Comparison of ENCODE assay signal across 21 mouse cellular contexts in the genomic region with DNA sequence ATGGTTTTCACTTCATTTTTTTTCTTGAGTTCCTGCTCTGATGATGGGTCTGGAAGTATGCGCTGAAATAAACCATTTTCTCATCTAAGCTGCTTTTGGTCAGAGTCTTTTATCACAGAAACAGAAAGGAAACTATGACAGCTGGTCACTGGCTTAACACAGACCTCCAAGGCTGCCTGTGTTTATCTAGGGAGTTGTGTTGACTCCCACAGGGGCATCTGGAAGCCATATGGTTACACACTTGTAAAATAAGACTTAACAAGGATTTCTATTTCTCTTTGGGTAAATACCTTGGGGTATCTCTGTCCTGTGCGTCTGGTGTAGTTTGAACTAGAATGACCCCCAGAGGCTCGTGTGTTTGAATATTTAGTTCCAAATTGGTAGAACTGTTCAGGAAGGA.
A peak's percentile ranks its signal among the peaks of the same experiment; 100 is the strongest.
DNase-seq lines count a peak whose midpoint lies in the region; ATAC-seq and TF ChIP-seq lines count a peak whose summit lies in the region.
"Had no signal": no experiment of that assay in that cellular context is flagged by ENCODE, and none has a peak within 500 bp of the region (broad histone marks: within the 10 kb centered on the region; RNA-seq: fewer than 3 reads in every experiment).

No protein-coding gene starts in this region.

- no peaks in the 10 kb centered on the region for H3K27me3 ChIP-seq in midbrain, embryonic 11.5 days (ENCODE audit: control insufficient read depth, insufficient read depth, low read length)
- no peaks in the 10 kb centered on the region for H3K27me3 ChIP-seq in midbrain, postnatal 0 days (ENCODE audit: insufficient read depth, low read length)
- H3K27me3 ChIP-seq: forebrain, embryonic 12.5 days; hindbrain, embryonic 15.5 days; liver, embryonic 13.5 days; lung, embryonic 15.5 days had no signal

- H3K36me3 ChIP-seq in midbrain, embryonic 11.5 days (ENCODE audit: control insufficient read depth, insufficient read depth, low read length), result no peaks in the 10 kb centered on the region
- H3K36me3 ChIP-seq in midbrain, postnatal 0 days (ENCODE audit: insufficient read depth, low read length), result no peaks in the 10 kb centered on the region
- H3K36me3 ChIP-seq: forebrain, embryonic 12.5 days; hindbrain, embryonic 15.5 days; liver, embryonic 13.5 days; lung, embryonic 15.5 days had no signal

- no peak overlapping the region for H3K4me2 ChIP-seq in midbrain, embryonic 11.5 days
- no peak overlapping the region for H3K4me2 ChIP-seq in midbrain, postnatal 0 days (ENCODE audit: low read depth, low read length, poor library complexity, severe bottlenecking)
- H3K4me2 ChIP-seq: forebrain, embryonic 12.5 days; heart, embryonic 11.5 days; hindbrain, embryonic 15.5 days; liver, embryonic 13.5 days; lung, embryonic 15.5 days had no signal

- ATAC-seq in frontal cortex, adult (ENCODE audit: low TSS enrichment), result peak; percentile 34; the same call in 1 of the 2 replicates
- no peak for ATAC-seq in midbrain, embryonic 11.5 days (ENCODE audit: low FRiP score)
- no peak for ATAC-seq in midbrain, postnatal 0 days (ENCODE audit: low FRiP score)
- ATAC-seq: midbrain, embryonic 16.5 days had no signal

- no peak overlapping the region for H3K9ac ChIP-seq in midbrain, embryonic 11.5 days (ENCODE audit: low read length)
- no peak overlapping the region for H3K9ac ChIP-seq in midbrain, postnatal 0 days (replicated peaks; ENCODE audit: low read length, poor library complexity, severe bottlenecking)
- H3K9ac ChIP-seq: forebrain, embryonic 12.5 days; hindbrain, embryonic 15.5 days; liver, embryonic 13.5 days; lung, embryonic 15.5 days had no signal

- no peaks in the 10 kb centered on the region for H3K9me3 ChIP-seq in midbrain, embryonic 11.5 days (ENCODE audit: control insufficient read depth, low read length)
- no peaks in the 10 kb centered on the region for H3K9me3 ChIP-seq in midbrain, postnatal 0 days (ENCODE audit: low read length)
- H3K9me3 ChIP-seq: forebrain, embryonic 12.5 days; hindbrain, embryonic 15.5 days; lung, embryonic 15.5 days had no signal

- WGBS in midbrain, embryonic 11.5 days, result 72% methylated on average over 3 of the region's 3 CpGs
- WGBS in midbrain, postnatal 0 days, result 66% methylated on average over 3 of the region's 3 CpGs

- no peaks in the 10 kb centered on the region for H3K4me1 ChIP-seq in midbrain, embryonic 11.5 days (ENCODE audit: control insufficient read depth, insufficient read depth, low read length)
- H3K4me1 ChIP-seq in midbrain, postnatal 0 days (ENCODE audit: insufficient read depth, low read length), result no peaks in the 10 kb centered on the region
- H3K4me1 ChIP-seq: forebrain, embryonic 12.5 days; hindbrain, embryonic 15.5 days; liver, embryonic 13.5 days; lung, embryonic 15.5 days had no signal

- TF ChIP-seq CTCF in midbrain, postnatal 0 days (IDR thresholded peaks at IDR 0.05), result no peak

- no peak for DNase-seq in frontal cortex, postnatal 14 days (ENCODE audit: low spot score in 2 of 2)
- peak; percentile 49 for DNase-seq in midbrain, embryonic 11.5 days (ENCODE audit: low spot score, missing footprints)
- no peak for DNase-seq in midbrain, postnatal 0 days (ENCODE audit: low spot score)
- DNase-seq in layer of hippocampus, adult 9-10 months (ENCODE audit: low spot score), result peak; percentile 13
- DNase-seq in adrenal gland, adult 8-10 months, result no peak
- DNase-seq in lung, postnatal 14 days, result no peak
- DNase-seq: cerebellum, adult 11-12 months; cerebellum, postnatal 14 days; gastrocnemius, postnatal 14 days; heart, adult 11 months; kidney, adult 8-10 months; kidney, postnatal 10 days; liver, embryonic 13.5 days; lung, postnatal 4 days; thymus, adult 2 months had no signal

- no peak overlapping the region for H3K4me3 ChIP-seq in midbrain, embryonic 11.5 days (ENCODE audit: low read depth, low read length)
- H3K4me3 ChIP-seq in midbrain, postnatal 0 days (ENCODE audit: low read depth, low read length), result no peak overlapping the region
- H3K4me3 ChIP-seq: forebrain, embryonic 12.5 days; hindbrain, embryonic 15.5 days; liver, embryonic 13.5 days; lung, embryonic 15.5 days had no signal

- no peak overlapping the region for H3K27ac ChIP-seq in midbrain, embryonic 11.5 days (ENCODE audit: low read depth, low read length)
- no peak overlapping the region for H3K27ac ChIP-seq in midbrain, postnatal 0 days (ENCODE audit: low read depth, low read length)
- H3K27ac ChIP-seq: forebrain, embryonic 12.5 days; hindbrain, embryonic 15.5 days; liver, embryonic 13.5 days; lung, embryonic 15.5 days had no signal

Comparison
In these comparisons a context has a peak if more than half of its experiments do, and no peak if none do; other contexts are left out.
1. DNase-seq: peak in midbrain, embryonic 11.5 days (single experiment) and layer of hippocampus, adult 9-10 months (single experiment); none in frontal cortex, postnatal 14 days (0 of 2), midbrain, postnatal 0 days (single experiment), adrenal gland, adult 8-10 months (single experiment) and lung, postnatal 14 days (single experiment).